Mouse (Mus musculus) forebrain, embryonic 15.5 days (tissue): ENCODE data around the gene Zfr. TPM values are rescaled to one million over a fixed set of nuclear protein-coding genes. Genes with fewer than 3 reads are reported as not detected.
A peak's percentile ranks its signal among the peaks of the same experiment; 100 is the strongest.
"Not testable (repeated sequence)": the region's sequence is repeated elsewhere in the genome, so short reads cannot be mapped to it uniquely, and the experiment has no call there.

Source experiments
- ATAC-seq: fragments of 200-750 bp; cut with Nextera tagmentation; replicated peaks from 2 replicates; pipeline ENCODE4 v1.8.0; 2017; ENCODE audit warnings: mild to moderate bottlenecking, moderate TSS enrichment, moderate library complexity
- H3K27ac ChIP-seq: fragments of 300-500 bp; sonication (generic); replicated peaks from 2 replicates; pipeline ENCODE4 v1.5.1; 2015; ENCODE audit warnings: mild to moderate bottlenecking, inconsistent platforms
- H3K27me3 ChIP-seq: fragments of 300-500 bp; sonication (generic); 2 replicates; pipeline ENCODE4 v1.6.1; 2015; ENCODE audit warnings: inconsistent platforms
- H3K36me3 ChIP-seq: fragments of 300-500 bp; sonication (generic); 2 replicates; pipeline ENCODE4 v1.6.1; 2015; ENCODE audit warnings: mild to moderate bottlenecking, inconsistent platforms
- H3K4me1 ChIP-seq: fragments of 300-500 bp; sonication (generic); 2 replicates; pipeline ENCODE4 v1.6.1; 2015; ENCODE audit warnings: inconsistent platforms
- H3K4me2 ChIP-seq: fragments of 300-500 bp; sonication (generic); replicated peaks from 2 replicates; pipeline ENCODE4 v1.6.1; 2015; ENCODE audit warnings: mild to moderate bottlenecking, inconsistent platforms
- H3K4me3 ChIP-seq: fragments of 300-500 bp; sonication (generic); 2 replicates; pipeline ENCODE4 v1.5.1; 2015; ENCODE audit warnings: mild to moderate bottlenecking, inconsistent platforms
- H3K9ac ChIP-seq: fragments of 300-500 bp; sonication (generic); replicated peaks from 2 replicates; pipeline ENCODE4 v1.6.1; 2015; ENCODE audit warnings: mild to moderate bottlenecking, inconsistent platforms
- H3K9me3 ChIP-seq: fragments of 300-500 bp; sonication (generic); 2 replicates; pipeline ENCODE4 v1.6.1; 2016; ENCODE audit warnings: inconsistent platforms
- WGBS: fragments of 180-500 bp; shearing (Covaris S2); methylation state at CpG from one replicate; pipeline ENCODE4 v1.1.7; 2015; ENCODE audit warnings: mixed read lengths; 5-methylcytosine and 5-hydroxymethylcytosine counted together
- polyA plus RNA-seq: library from polyadenylated mRNA; unstranded; fragments of >200 nt; fragmentation: Nextera tagmentation; extraction: Ambion mirVana; gene quantifications from 2 replicates; pipeline ENCODE4 v1.2.1, GENCODE M21; 2015

Zfr gene
- polyA plus RNA-seq, 1 experiment from 2014 or later, result 124 TPM

DNA sequence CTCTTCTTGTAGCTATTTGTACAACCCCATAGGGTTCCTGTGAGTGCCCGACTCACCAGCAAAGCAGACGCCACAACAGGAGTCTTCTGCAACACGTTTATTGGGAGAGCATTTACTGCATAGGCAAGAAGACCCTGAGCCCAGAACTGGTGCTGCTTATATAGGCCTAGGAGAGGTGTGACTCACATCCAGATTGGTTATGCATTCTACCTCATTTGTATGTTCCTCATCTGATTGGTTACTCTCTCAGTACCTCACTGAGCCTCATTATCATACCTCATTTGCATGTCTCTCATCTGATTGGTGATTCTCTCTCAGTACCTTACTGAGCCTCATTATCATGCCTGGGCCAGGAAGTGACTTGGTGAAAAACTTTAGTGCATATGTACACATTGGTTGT is 8.7 kb upstream of the Zfr start:
- H3K9me3 ChIP-seq, ATAC-seq, H3K36me3 ChIP-seq, H3K4me3 ChIP-seq, H3K4me2 ChIP-seq, H3K9ac ChIP-seq, H3K27ac ChIP-seq, H3K4me1 ChIP-seq, H3K27me3 ChIP-seq: not testable (repeated sequence)
- WGBS, result 89% methylated on average over 3 of the region's 3 CpGs

DNA sequence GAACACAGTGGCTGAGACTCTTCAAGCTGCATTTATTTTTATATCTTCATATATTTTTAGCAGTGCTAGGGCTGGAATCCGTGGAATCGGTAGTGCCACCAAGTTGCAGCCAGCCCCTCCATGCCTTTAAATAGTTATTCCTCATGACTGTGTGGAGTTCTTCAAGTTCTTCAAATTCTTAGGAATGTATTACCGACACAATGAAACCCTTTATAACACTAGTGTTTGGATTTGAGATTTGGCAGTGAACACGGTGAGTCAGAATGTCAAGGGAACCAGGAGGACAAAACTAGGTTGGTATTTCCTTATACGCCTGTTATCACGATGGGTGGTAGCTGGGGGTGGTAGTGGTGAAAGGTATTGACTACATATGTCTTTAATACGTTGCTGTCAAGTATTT is 6.4 kb upstream of the Zfr start:
- Histone ChIP-seq H3K27me3 (no peaks in the 10 kb centered on the region), H3K27ac (no peak overlapping the region), H3K4me1 (no peaks in the 10 kb centered on the region), H3K4me3 (no peak overlapping the region), H3K4me2 (no peak overlapping the region), H3K9ac (no peak overlapping the region), H3K9me3 (no peaks in the 10 kb centered on the region), H3K36me3 (no peaks in the 10 kb centered on the region)
- WGBS, result 81% methylated on average over 7 of the region's 7 CpGs
- no peak for ATAC-seq

DNA sequence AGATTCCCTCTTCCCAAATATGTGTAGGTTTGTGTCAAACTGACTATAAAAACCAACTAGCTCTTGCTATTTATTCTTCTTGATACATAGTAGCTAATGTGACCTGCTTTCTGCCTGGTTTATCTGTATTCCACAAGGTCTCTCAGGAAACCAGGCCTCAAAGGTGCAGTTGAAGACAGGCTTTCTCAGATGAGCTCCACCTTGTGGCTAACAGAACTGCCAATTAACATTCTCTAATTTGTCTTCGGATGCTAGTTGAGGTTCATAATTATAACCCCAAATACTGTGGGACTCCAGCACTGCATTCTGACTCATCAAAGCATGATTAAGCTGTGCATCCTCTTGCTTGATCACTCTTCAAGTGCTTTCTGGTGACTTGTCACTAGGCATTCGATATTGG is 4.2 kb upstream of the Zfr start:
- WGBS, result 44% methylated on average over 2 of the region's 2 CpGs
- Histone ChIP-seq H3K9ac (no peak overlapping the region), H3K4me1 (peaks cover 4% of the 10 kb centered on the region), H3K4me2 (no peak overlapping the region), H3K27me3 (no peaks in the 10 kb centered on the region), H3K4me3 (no peak overlapping the region), H3K9me3 (no peaks in the 10 kb centered on the region), H3K36me3 (no peaks in the 10 kb centered on the region), H3K27ac (no peak overlapping the region)
- no peak for ATAC-seq

DNA sequence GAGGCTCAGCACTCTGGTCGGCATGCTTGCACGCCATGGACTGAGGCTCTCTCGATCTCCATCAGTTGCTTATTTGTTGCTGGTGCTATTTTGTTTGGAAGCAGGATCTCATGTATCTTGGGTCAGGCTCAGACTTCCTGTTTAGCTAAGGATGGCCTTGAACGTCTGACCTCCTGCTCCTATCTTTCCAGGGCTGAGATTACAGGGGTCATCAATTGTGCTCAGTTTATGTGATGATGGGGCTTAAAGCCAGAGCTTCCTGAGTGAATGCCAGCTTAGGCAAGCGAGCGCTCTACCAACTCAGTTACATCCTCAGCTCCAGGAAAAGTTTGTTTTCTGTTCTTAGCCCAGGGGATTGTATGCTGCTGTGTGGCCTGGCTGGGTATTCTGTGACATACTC is 3.1 kb upstream of the Zfr start:
- Histone ChIP-seq H3K9ac (no peak overlapping the region), H3K4me2 (no peak overlapping the region), H3K9me3 (no peaks in the 10 kb centered on the region), H3K36me3 (no peaks in the 10 kb centered on the region), H3K27me3 (no peaks in the 10 kb centered on the region), H3K4me1 (peaks cover 9% of the 10 kb centered on the region), H3K4me3 (no peak overlapping the region), H3K27ac (no peak overlapping the region)
- WGBS, result 72% methylated on average over 6 of the region's 6 CpGs
- no peak for ATAC-seq

DNA sequence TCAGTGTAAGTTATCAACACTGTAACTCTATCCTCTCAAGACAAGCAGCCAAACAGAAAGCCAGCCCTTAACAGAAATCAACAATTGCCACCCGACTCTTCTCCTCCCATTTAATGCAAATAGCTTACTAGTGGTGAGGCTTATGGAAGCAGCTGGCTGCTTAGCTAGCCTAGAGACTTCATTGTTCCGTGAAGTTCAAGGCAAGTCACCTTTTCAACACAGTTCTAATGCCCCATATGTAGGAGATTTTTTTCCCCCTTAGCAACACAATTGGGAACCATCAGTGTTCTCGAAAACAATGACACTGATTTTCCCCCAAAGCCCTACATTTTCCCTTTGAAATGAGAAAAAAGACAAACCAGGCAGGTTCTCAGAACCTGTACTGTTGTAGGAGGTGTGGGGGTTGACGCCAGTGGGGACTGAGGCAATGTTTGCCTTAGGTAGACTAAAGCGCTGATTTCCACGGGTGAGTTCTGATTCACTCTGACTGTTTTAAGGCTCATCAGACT is 1.9 kb upstream of the Zfr start:
- Histone ChIP-seq H3K9ac (no peak overlapping the region), H3K27me3 (no peaks in the 10 kb centered on the region), H3K27ac (no peak overlapping the region), H3K36me3 (no peaks in the 10 kb centered on the region), H3K4me3 (no peak overlapping the region), H3K4me1 (peaks cover 13% of the 10 kb centered on the region), H3K4me2 (no peak overlapping the region), H3K9me3 (no peaks in the 10 kb centered on the region)
- WGBS, result 29% methylated on average over 6 of the region's 6 CpGs
- ATAC-seq, result no peak

DNA sequence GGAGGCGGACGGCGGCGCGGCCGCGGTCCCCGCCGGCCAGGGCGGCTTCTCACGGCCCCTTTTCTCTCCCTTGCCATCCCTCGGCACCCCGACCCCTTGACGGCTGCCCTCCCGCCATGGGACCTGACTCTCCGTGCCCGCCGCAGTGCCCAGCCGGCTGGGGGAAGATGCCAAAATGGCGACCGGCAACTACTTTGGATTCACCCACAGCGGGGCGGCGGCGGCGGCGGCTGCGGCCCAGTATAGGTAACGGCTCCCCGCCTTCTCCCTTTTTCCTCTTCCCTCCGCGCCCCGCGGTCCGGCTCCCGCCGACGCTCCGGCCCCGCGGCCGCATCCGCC is 431 bp downstream of the Zfr start:
- 0% methylated on average over 19 of the region's 43 CpGs for WGBS
- Histone ChIP-seq H3K27ac (peak overlapping the region; percentile 91), H3K36me3 (no peaks in the 10 kb centered on the region), H3K4me1 (peaks cover 13% of the 10 kb centered on the region), H3K4me2 (peak overlapping the region; percentile 79), H3K27me3 (no peaks in the 10 kb centered on the region), H3K9me3 (no peaks in the 10 kb centered on the region), H3K9ac (peak overlapping the region; percentile 91), H3K4me3 (peak overlapping the region; percentile 83)
- no peak; the same call in 1 of the 2 replicates for ATAC-seq

DNA sequence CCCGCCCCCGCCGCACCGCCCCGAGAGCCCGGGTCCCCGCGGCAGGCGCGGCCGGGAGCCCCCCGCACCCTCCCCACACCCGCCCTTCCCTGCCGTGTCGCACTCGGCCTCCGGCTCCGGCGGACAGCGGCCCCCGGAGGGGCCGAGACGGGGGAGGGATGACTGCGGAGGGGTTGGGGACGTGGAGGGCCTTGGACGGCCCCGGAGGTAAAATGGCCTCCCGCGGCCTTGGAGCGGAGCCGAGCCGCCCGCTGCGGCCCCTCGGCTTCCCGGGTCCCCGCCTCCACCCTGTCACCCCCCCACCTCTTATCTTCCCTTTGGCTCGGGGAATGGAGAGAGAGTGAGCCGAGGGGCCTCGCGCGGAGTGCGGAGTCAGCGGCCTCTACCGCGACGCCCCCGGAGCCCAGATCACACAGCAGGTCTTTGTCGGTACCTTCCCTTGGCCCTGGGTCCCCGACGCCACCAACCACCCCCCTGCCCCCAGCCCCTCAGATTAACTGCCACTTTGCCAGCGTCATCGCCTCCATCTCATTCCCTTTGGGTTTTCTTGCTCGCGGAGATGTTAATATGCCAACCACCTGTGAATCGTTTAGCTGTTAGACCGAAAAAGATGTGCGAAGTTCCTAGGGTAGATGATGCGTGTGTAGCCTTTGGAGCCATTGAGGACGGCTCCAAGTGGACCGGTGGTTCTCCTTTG is 949 bp downstream of the Zfr start:
- Histone ChIP-seq H3K36me3 (no peaks in the 10 kb centered on the region), H3K4me2 (peak overlapping the region; percentile 79), H3K27ac (peak overlapping the region; percentile 91), H3K4me3 (peak overlapping the region; percentile 83), H3K4me1 (peaks cover 13% of the 10 kb centered on the region), H3K9me3 (no peaks in the 10 kb centered on the region), H3K27me3 (no peaks in the 10 kb centered on the region), H3K9ac (peak overlapping the region; percentile 91)
- under 1% methylated on average over 54 of the region's 61 CpGs for WGBS
- peak; percentile 42 for ATAC-seq

DNA sequence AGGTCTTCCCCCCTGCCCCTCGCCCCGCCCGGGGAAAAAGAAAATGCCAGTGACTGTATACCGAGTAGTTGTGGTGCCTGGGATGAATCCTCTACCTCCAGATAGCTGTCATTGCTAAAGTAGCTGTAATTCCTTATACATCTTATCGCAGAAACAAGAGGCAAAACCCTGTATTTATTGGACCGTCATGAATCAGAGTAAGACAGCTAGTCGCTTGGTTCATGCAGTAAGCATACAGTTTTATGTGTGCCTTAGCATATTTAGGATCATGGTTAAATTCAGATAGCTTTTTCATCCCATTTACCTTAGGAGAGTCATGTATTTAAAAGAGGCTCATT is 1.5 kb downstream of the Zfr start:
- Histone ChIP-seq H3K4me1 (peaks cover 13% of the 10 kb centered on the region), H3K4me3 (peak overlapping the region; percentile 83), H3K9me3 (no peaks in the 10 kb centered on the region), H3K9ac (peak overlapping the region; percentile 91), H3K36me3 (no peaks in the 10 kb centered on the region), H3K27me3 (no peaks in the 10 kb centered on the region), H3K27ac (peak overlapping the region; percentile 91), H3K4me2 (peak overlapping the region; percentile 79)
- no peak for ATAC-seq
- 6% methylated on average over 7 of the region's 7 CpGs for WGBS

DNA sequence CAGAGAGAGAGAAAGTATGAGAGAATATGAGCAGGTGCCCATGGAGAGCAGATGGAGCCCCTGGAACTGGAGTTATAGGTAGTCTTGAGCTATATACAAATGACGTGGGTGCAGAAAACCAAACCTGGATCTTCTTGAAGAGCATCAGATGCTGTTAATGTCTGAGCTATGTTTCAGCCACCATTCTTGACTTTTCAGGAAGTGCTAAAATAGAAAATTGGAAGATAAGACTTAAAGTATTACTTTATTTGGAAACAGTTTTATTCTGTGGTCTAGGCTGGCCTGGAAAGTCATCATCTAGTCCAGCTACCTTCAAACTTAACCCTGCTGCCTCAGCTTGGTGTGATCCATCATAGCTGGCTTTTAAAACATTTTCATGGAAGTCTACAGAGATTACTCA is 7.3 kb downstream of the Zfr start:
- no peaks in the 10 kb centered on the region for H3K9me3 ChIP-seq

DNA sequence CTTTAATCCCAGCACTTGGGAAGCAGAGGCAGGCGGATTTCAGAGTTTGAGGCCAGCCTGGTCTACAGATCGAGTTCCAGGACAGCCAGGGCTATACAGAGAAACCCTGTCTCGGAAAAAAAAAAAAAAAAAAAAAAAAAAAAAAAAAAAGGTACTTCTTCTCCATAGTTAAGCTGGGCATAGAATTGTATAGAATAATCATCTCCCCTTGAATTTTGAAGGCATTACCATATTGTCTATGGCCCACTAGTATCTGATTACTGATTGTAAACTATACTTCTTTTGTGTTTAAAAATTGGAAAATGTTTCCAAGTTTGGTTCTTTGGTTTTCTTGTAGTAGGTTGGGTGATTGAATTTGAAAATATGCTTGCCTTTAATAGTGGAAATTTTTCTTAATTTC is 13.2 kb downstream of the Zfr start:
- not testable (repeated sequence) for H3K27ac ChIP-seq, H3K4me1 ChIP-seq, H3K9ac ChIP-seq, H3K9me3 ChIP-seq, H3K4me3 ChIP-seq, H3K27me3 ChIP-seq, H3K36me3 ChIP-seq, H3K4me2 ChIP-seq, ATAC-seq
- WGBS, result 91% methylated on average over 3 of the region's 3 CpGs

More for the DNA sequence above, 7.3 kb downstream of the Zfr start:
- no peaks in the 10 kb centered on the region for H3K36me3 ChIP-seq
- H3K4me2 ChIP-seq, result no peak overlapping the region
- no peak overlapping the region for H3K9ac ChIP-seq
- no peak for ATAC-seq
- H3K27ac ChIP-seq, result no peak overlapping the region
- no peaks in the 10 kb centered on the region for H3K27me3 ChIP-seq
- peaks cover 2% of the 10 kb centered on the region; the same call in 1 of the 2 replicates for H3K4me1 ChIP-seq
- WGBS, result 95% methylated on average over 1 of the region's 1 CpGs
- H3K4me3 ChIP-seq, result no peak overlapping the region

DNA sequence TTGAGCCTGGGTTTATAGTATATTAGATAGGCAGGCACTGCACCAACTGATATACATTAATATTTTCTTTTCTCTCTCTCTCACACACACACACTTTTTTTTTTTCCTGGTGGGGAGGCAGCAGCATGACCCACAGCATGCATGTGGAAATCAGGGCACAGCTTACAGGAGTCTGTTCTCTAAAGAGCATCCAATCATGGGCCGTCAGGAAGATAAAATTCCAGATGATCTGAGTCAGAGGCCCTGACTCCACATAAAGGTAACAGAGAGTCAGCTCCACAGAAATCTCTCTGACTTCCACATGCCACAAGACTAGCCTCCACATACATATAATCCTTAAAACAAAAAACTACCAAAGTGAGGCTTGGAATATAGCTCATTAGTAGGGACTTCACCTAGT is 16.9 kb downstream of the Zfr start:
- Histone ChIP-seq H3K9me3 (no peaks in the 10 kb centered on the region), H3K4me3 (no peak overlapping the region), H3K27me3 (no peaks in the 10 kb centered on the region), H3K36me3 (peaks cover 8% of the 10 kb centered on the region; the same call in 1 of the 2 replicates), H3K27ac (no peak overlapping the region), H3K4me2 (no peak overlapping the region), H3K4me1 (0 out of 2 replicates have a peak, but pooled peaks cover 5% of the 10 kb centered on the region), H3K9ac (no peak overlapping the region)
- no peak for ATAC-seq
- WGBS, result 70% methylated on average over 1 of the region's 1 CpGs

DNA sequence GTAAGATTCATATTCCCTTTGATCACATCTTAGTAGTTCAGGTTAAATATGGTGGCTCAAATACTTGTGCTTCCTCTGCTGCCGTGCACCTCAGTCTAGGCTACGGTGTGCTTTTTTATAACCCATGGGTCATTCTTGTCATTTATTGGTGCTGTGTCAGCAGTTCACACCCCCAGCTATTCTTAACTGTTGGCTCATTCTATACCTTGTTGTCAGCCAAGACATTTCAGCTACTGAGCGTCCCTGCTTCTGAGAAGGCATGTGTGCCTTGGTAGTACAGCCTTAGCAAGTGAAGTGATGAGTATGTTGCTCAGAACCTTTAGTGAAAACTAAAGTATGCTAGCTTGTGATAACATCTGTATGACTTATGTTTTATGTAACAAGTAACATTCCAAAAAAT is 17.7 kb downstream of the Zfr start:
- no peak for ATAC-seq
- peaks cover 11% of the 10 kb centered on the region; the same call in 1 of the 2 replicates for H3K36me3 ChIP-seq
- H3K9ac ChIP-seq, result no peak overlapping the region
- WGBS, result 60% methylated on average over 3 of the region's 3 CpGs
- H3K27me3 ChIP-seq, result no peaks in the 10 kb centered on the region
- H3K27ac ChIP-seq, result 0 out of 2 replicates have a peak overlapping the region, but pooled peaks have one; percentile 18
- 0 out of 2 replicates have a peak, but pooled peaks cover 5% of the 10 kb centered on the region for H3K4me1 ChIP-seq
- no peak overlapping the region for H3K4me2 ChIP-seq
- no peaks in the 10 kb centered on the region for H3K9me3 ChIP-seq
- no peak overlapping the region for H3K4me3 ChIP-seq

DNA sequence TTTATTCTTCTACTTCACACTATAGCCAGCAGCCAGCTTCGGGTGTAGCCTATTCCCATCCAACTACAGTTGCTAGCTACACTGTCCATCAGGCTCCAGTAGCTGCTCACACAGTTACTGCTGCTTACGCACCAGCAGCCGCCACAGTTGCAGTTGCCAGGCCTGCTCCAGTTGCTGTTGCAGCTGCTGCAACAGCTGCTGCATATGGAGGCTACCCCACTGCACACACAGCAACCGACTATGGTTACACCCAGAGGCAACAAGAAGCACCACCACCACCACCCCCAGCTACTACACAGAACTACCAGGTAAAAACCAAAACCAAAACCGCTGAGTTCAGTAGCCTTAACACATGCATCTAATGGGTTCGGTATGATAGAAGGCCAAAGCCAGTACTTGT is 18.7 kb downstream of the Zfr start:
- Histone ChIP-seq H3K4me1 (0 out of 2 replicates have a peak, but pooled peaks cover 5% of the 10 kb centered on the region), H3K4me2 (no peak overlapping the region), H3K9ac (no peak overlapping the region), H3K27ac (no peak overlapping the region), H3K4me3 (no peak overlapping the region), H3K27me3 (no peaks in the 10 kb centered on the region), H3K36me3 (peaks cover 12% of the 10 kb centered on the region; the same call in 1 of the 2 replicates), H3K9me3 (no peaks in the 10 kb centered on the region)
- WGBS, result 88% methylated on average over 6 of the region's 6 CpGs
- 0 out of 2 replicates have a peak, but pooled peaks have one; percentile 32 for ATAC-seq
